Mouse (Mus musculus) brain, embryonic 18.5 days (tissue): ENCODE results near the gene Smarcd1.
A peak's percentile ranks its signal among the peaks of the same experiment; 100 is the strongest.

Source experiments
- DNase-seq: peaks from one replicate; pipeline ENCODE4 v3.0.0-alpha.2; 2012; ENCODE audit warnings: low read depth, low spot score

The Smarcd1 gene

DNA sequence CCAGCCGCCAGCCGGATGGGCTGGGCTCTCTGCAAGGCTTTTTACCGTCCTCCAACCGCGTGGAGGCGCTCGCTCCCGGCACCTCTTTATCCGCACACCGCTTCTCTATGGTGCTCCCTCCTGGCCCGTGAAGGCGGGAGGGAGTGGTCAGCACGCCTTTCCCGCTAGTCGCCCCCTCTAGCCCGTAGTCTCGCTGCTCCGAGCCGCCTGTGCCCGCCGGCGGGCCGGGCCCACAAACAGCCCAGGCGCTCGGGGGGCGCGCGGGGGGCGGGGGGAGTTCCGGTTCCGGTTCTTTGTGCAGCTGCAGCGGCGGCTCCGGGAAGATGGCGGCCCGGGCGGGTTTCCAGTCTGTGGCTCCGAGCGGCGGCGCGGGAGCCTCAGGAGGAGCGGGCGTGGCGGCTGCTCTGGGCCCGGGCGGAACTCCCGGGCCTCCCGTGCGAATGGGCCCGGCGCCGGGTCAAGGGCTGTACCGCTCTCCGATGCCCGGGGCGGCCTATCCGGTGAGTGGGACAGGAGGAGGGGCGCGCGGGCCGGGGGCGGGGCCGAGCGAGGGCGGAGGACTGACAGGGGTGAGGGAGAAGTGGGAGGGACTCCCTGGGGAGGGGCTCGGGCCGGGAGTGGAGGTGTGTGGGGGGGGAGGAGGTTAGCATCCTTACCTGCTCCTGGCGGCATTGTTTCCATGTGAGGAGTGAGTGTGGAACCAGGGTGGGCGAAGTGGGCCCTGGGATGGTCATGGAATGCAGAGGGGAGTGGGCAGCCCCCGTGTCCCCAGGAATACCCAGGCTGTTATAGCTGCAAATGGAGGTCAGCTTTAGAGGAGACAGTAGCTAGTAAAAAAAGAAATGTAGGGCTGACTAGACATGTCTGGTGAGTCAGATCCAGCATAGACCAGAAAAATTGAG lies at the start of gene Smarcd1:
Smarcd1 (plus strand) TSS at position 131 of the 902 bp plus-strand sequence.
- DNase-seq, result peak; percentile 96

DNA sequence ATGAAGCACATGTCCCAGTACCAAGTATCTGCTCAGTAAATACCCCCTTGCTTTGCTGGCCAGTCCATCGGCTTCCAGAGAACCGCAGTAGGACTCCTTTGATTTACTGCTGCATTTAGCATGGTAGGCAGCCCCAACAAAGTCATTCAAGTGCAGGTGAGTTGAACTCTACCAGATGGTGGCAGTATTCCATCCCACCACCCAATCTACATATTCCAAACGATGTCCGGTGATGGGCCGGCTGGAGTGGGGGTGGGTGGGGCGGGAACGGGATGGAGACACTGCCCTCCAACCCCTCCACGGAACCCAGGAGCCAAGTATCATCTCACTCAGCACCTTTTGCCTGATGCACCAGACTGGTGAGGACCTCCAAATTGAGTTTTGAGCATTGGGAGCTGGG lies 48.6 kb upstream of the Smarcd1 start:
- no peak for DNase-seq

DNA sequence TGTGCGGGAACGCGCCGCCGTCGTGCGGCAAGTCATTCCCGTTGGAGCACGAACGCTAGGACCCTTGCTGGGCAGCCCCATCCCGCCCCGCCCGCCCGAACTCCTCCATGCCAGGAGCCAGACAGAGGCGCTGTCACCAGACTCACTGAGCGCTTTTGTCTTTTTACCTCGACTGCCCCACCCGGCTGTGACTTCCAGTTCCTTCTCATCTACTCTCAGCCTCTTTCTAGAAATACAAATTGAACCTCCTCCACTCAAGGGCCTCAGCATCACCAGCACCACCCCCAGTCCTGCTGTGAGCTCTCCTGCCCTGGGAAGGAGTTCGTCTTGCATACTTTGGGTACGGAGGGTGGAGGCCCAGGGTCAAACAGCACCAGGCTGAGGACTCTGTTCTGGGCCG lies 48.1 kb upstream of the Smarcd1 start:
- no peak for DNase-seq

DNA sequence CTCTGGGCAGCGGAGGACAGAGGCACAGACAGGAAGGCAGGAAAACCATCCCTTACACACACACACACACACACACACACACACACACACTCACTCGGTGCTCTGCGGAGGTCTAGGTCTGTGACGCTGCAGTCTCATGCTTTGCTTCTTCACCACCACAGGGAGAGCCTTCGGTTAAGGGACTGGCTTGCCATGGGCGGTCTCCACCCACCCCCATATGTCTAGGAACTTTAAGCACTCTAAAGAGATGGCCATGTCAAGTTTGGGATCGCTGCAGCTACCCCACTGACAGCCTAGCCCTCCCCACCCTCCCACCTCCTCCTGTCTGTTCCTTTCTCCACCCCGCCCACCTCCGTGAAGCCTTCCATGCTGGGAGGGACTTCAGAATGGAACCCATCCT lies 46.0 kb upstream of the Smarcd1 start:
- no peak for DNase-seq

DNA sequence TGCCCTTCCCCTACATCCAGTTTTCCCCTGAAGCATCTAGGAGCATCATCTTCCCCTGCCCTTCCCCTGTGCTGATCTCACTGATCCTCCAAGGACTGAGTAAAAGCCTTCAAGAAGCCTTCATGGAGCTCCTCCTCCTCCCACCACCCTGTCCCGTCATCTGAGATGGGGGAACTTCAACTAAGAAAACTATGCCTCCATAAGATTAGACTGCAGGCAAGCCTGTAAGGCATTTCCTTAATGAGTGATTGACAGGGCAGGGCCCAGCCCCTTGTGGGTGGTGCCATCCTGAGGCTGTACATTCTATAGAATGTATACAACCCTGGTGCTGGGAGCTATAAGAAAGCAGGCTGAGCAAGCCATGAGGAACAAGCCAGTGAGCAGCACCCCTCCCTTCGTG lies 43.5 kb upstream of the Smarcd1 start:
- DNase-seq, result no peak

DNA sequence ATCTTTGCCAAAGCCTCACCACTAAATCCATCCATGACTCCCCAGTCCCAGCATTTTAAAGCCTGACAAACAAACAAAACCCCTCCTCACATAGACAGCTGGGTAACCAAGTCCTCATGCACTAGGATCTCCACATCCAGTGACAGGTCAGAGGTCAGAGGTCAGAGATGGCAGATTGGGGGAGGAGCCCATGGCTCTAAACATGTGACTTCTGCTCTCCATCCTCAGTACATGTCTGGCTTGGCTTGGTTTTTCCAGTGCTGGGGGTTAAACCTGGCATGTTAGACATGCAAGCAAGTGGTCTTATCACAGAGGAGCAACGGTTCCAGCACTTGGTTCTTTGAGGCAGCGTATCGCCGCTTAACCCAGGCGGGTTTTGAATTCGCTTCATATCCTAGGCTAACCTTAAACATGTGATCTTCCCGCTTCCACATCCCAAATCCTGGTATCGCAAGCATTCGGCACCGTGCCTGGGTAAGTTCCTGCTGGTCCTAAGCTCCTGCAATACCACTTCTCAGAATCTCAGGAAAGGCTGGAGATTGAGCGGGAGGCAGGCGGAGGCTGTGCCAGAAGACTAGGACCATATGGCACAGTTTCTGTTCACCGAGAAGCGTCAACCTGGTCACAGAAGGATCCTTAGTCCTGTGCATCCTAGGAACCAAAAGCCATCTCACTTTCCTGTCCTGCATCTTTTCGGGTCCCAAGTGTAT lies 40.7 kb upstream of the Smarcd1 start:
- no peak for DNase-seq

DNA sequence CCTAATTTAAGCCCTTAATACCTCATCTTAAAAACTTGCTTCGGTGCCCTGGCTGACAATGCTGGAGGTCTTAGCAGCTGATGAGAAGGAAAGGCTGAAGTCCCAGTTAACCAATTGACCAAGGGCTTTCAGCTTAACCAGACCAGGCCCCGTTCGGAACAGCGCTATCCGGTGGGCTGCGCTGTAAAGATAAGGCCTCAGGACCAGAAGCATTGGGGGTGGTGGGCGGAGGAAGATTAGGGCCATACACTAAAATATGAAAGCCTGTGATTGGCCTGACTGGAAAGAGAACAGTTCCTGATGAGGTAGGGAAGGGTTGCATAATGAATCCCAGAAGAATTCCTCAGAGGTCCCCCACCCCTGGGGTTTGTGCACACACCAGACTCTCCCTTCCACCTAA lies 39.6 kb upstream of the Smarcd1 start:
- no peak for DNase-seq

DNA sequence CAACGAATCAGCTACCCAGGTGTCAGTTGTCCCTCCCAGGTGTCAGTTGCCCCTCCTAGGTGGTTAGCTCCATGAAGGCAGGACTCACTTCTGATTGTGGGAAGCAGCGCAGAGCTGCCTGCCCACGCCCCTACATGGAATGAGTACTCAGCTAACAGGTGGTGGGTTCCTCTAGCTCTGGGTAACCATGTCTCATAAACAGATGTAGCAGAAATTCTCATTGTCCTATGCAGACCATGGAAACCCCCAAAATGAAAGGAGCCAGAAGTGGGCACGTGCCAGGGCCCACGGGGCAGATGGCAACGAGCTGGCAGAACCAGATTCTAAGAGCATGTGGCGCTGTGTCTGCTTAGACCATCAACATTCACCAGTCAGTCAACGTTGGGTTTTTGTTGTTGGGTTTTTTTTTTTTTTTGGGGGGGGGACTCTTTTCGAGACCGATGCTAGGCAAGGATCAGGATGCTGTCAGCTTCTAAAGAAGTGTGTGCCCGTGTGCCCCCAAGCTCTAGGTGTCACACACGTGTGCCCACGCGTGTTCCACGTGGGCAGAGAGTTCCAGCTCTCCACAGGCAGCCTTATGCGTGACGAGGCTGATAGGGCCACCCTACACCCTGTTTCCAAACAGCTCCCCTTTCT lies 37.8 kb upstream of the Smarcd1 start:
- DNase-seq, result no peak

DNA sequence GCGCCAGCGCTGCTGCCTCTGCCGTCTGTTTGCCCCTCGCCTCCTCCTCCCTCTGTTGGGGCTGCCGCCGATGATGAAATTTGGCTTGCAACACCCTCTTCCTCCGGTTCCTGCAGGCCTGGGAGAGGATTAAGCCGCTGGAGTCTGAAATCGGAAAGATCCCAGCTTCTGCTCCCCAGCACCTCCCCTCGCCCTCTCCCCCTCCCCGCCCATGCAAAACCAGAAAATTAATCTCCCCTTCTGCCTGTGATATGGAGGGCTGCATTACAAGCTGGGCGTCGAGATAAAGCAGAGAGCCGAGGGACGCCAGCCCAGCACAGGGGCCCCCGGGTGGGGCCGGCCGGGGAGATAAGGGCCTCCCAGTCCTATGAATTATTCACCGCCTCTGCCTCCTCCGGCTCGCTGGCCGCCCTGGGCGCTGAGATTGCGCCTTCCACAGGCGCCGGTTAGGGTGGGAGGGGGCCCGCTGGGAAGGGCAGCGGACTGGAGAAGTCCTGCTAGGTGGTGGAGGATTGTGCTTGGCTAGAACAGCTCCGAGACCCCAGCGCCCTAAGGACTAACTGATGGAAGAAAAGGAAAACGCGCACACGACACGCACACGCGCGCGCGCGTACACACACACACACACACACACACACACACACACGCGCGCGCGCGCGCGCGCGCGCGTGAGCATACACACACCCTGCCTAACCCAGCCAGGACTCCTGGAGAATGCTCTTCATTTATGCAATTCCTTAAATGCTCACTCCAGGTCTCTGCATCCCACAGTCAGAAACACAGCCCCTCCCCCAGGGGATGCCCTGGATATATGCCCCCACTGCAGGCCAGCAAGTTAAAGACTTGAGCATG lies 37.1 kb upstream of the Smarcd1 start:
- DNase-seq, result no peak

GRCm38 (mm10) chr15:99667544-99667943 lies 34.4 kb upstream of the Smarcd1 start:
- DNase-seq, result no peak

- DNase-seq, result no peak
Observed at GRCm38 (mm10) chr15:99668881-99669280, 33.0 kb upstream of the Smarcd1 start.

DNA sequence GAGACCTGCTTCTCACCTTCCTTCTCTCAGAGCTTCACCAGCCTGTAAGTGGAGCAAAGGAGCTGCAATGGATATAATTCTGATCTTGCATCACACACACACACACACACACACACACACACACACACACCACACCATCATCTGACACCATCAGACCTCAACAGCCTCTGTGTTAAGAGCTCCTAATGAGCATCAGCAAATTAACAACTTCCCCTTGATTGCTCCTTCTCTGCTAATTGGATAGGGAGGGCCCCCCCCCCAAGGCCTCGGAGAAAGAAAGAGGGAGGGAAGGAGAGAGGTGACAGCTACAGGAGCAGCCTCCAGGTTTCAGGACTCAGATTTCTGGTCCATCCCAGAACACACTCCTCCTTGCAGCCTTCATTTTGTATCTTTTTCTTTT lies 32.5 kb upstream of the Smarcd1 start:
- DNase-seq, result no peak

DNA sequence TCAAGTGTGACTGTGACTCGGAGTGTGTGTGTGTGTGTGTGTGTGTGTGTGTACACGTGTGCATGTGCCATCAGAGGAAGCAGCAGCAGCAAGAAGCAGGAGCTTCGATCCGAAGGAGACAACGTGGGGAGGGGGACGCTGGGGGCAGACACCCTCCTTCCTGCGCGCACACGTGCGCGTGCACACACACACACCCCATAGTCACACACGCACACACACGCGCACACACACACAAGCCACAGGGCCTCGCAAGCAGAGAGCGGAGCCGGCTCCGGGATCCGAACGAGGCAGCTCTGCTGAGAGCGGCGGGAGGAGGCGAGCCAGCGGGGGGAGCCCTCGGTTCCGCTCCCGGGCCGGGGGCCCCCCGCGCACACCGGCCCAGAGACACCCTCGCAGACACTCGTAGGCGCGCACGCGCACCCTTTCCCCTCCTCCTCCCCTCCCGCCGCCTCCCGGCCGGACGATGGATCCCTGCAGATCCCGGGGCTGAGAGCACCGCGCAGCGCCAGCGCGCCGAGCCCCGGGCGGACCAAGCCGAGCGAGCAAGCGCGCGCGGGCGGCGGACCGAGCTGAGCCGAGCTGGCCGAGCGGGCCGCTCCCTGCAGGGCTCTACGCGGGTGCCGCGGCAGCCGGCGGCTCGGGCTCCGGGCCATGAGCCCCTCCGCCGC lies 31.6 kb upstream of the Smarcd1 start, which contains the start of gene Asic1:
Asic1 (plus strand) TSS at position 215 of the 668 bp plus-strand sequence.
- no peak for DNase-seq

- DNase-seq, result no peak
Observed at GRCm38 (mm10) chr15:99670964-99671670, 30.8 kb upstream of the Smarcd1 start.

- DNase-seq, result no peak
Observed at GRCm38 (mm10) chr15:99671783-99672182, 30.1 kb upstream of the Smarcd1 start.

DNA sequence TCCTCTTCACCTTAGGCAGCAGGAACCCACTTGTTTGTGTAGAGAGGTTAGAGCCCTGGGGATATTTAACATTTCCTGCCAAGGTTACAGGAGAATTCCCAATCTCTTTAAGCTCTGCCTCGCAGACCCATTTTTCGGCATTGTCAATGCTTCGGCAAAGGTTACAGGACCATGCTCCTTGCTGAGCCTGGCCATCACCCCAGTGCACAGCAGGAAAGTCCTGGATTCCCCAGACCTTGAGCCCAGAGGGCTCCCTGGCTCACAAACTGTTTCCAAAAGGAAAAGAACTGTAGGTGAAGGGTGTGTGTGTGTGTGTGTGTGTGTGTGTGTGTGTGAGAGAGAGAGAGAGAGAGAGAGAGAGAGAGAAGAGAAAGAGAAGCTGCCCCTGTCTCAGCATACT lies 27.1 kb upstream of the Smarcd1 start:
- DNase-seq, result no peak

DNA sequence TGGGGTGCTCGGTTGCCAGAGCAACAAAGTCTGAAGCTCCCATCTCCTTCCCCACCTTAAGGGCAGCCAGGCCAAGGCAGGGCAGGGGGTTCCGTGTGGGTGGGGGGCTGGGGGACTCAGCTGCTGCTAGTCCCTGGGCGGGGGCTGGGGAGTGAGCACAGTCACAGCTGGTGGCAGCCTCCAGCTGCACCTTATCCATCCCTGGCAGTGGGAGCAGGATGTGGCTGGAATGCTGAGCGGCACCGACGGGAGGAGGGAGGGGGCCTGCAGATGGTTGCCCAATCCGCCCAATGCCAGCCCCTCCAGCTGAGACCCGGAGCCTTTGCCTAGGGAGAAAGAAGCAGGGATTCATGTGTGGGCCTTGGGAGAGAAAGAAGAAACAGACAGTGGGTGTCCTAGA lies 24.8 kb upstream of the Smarcd1 start:
- DNase-seq, result no peak

DNA sequence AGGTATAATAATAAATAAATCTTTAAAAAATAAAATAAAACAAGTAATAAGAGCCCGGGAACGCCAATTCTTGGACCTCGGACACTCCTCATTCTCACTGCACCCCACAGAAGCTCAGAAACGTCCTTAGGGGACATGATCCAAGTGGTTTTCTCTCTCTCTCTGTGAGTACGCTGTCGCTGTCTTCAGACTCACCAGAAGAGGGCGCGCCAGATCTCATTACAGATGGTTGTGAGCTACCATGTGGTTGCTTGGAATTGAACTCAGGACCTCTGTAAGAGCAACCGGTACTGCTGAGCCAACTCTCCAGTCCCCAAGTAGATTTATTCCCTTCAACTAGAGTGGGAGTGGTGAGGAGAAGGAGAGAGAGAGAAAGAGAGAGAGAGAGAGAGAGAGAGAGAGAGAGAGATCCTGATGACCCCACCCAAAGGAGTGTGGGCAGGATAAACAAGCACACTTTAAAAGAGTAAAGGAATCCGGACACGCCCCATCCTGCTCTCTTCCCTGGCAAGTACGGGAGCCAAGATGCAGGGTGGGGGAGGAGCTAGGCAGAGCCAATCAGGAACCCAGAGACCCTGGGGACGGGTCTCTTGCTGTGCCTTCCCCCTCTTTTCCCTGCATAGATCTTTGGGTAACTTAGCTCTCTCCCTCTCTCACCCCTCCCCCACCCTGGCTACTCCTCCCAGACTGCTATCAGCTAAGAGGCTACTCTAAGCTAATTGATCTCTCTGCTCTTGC lies 23.7 kb upstream of the Smarcd1 start:
- DNase-seq, result no peak

- no peak for DNase-seq
Observed at GRCm38 (mm10) chr15:99679008-99679407, 22.9 kb upstream of the Smarcd1 start.

- no peak for DNase-seq
Observed at GRCm38 (mm10) chr15:99682880-99683279, 19.0 kb upstream of the Smarcd1 start.
